Mouse (Mus musculus) lung, adult 18-20 months (tissue): ENCODE measurements around the gene Fbxo31.
"Not testable (repeated sequence)": the region's sequence is repeated elsewhere in the genome, so short reads cannot be mapped to it uniquely, and the experiment has no call there.

Experiments used
- DNase-seq, 2 experiments: peaks; one replicate each; pipeline ENCODE4 v3.0.0; 2022; ENCODE audit warnings: mixed read lengths in 2 of 2

Fbxo31 gene

DNA sequence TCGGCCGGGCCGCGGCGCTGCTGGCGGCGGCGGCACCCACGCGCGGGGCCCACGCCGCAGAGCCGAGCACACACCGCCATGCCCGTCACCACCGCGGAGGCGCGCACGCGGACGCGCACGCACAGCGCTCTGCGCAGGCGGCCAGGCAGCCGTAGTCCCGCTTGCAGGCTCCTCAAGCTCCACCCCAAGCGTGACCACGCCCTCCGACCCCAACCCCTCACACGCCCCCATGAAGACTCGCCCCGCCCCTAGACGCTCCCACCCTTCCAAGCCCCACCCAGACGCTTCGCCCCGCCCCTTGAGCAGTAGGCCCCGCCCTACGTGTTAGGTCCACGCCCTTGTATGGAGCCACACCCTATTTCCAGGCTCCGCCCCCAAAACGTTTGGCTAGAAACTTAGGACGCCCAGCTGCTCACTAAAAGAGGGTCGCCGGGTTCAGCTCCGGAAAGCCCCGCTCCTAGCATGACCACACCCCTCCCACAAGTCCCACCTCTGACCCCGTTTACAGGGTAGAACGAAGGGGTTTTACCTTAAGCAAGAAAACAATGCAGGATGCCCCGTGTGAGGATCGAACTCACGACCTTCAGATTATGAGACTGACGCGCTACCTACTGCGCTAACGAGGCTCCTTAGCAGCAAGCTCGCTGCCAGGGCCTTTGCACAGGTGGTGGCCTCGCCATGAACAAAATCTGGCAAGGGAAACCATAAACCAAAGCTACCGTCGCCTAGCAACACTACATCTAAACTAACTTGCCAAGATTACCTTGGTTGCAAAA lies at the start of gene Fbxo31:
Gene Fbxo31, minus strand, starts transcription at position 131 of the 776 bp plus-strand sequence.
- peak; percentile 91 to 93 for DNase-seq

DNA sequence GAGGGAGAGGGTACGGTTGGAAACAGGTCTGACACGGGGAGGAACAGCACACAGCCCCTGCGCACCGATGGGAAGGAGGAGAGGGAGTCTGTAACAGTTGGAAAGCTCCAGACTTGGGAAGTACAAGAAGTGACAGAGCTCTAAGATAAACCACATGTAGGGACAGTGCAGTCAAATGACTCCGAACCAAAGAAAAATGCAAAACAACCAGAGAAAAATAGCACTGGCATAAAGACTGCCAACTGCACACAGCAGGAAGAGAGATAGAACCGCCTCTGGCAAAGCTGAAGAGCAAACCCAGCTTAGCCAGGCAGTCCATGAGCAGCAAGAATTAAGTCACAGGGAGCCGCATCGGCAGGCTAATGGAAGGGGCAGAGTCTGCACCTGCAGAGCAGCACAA lies 44.4 kb upstream of the Fbxo31 start:
- DNase-seq = no peak

- DNase-seq = no peak
Observed at GRCm38 (mm10) chr8:121621879-121622278, 43.3 kb upstream of the Fbxo31 start.

DNA sequence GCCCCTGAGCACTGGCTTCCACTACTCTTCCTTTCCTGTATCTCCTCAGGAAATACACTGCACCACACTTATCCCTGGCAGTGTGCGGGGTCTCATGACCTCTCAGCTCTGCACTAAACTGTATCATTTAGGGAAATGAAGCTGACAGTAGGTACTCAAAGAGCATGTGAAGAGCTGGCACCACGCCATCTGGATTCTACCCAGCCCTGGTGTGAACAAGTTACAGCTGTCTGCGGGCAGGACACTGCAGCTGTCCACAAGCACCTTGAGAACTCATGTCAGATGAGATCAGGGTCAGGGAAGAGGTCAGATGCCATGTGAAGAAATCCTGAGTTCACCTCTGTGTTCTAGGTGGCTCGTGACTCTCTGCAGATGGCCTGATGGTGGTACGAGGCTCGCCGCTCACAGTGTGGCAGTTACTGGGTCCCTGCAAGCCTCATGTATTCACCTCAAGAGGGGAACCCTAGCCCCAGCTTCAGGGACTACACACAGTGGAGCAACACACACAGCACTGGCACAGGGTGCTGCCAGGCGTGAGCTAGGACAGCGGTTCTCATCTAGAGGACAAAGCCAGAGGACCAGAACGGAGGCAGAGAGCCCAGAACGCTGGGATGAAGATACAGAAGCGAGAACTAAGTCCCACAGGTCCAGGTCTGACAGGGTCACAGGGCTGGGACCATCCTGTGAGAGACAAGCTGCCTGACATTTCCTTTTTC lies 42.4 kb upstream of the Fbxo31 start:
- DNase-seq = peak; percentile 46 to 62

- DNase-seq = peak; percentile 84 to 91
Observed at GRCm38 (mm10) chr8:121619401-121619995, 40.9 kb upstream of the Fbxo31 start.

- DNase-seq = no peak
Observed at GRCm38 (mm10) chr8:121613419-121613818, 34.8 kb upstream of the Fbxo31 start.

DNA sequence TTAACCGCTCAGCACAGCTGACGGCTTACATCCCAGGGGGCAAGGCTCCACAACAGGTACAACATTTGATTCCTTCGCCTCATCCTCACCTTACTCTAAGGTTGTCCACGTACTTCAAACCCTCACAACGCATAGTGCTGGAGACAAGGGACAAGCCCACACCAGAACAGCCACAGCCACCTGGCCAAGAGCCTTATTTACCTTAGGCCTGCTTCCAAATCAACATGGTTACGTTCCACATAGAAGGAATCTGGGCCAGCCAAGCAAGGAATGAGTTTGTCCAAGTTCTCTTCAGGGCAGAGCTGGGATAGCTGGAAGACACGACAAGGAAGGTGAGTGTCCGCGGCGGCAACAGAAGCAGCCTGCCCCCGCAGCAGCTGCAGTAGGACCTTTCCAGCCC lies 31.3 kb upstream of the Fbxo31 start:
- no peak for DNase-seq

DNA sequence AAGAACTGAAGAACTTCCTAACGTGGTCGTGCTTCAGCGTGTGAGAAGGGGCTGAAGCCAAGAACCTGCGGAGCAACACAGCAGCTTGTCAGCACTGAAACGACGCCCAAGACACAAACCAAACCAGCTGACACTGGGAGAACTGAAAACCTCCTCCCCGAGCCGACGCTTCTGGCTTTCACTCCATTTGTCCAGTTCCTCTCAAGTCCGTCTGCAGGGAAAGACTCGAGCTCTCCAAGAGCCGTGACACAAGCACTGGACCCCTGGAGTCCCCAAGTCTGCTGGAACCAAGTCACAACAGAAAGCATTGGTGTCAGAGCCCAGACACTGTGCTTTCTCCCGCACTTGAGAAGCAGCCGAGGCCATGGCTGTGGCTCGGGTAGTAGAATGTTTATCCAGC lies 30.6 kb upstream of the Fbxo31 start:
- DNase-seq = no peak

DNA sequence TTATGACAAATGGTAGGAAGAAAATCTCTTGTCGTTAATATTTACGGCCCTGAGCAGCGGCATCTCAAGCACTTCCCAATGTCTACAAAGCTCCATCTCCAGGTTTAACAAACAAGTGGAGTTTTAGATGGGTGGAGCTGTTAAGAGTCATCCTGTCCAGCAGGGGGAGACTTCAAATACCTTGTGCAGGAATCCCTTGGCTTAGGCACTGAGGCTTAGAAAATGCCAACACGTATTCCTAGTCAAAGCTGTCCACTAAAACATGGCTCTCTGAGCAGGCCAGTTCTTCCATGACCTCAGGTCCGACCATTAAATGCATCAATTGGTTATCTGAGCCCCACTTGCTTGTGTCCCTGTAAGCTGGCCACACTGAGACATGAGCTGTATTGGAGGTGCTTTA lies 29.1 kb upstream of the Fbxo31 start:
- no peak for DNase-seq

DNA sequence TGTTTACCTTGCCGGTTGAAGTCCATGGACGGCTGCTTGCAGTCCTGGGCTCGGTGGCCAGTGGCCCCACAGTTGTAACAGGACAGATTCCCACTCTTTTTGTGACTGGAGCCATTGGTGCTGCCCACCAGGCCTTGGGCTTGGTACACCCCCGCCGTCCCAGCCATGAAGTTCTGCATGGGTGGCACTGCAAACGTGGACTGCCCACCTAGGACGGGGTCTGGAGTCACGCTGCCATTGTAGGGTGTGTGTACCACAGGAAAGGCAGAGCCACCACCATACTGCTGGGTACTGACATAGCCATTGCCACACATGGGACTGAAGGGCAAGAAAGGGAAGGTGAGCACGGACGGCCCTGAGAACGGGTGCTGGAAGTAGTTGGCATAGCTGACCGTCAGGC lies 25.2 kb upstream of the Fbxo31 start:
- DNase-seq = no peak

DNA sequence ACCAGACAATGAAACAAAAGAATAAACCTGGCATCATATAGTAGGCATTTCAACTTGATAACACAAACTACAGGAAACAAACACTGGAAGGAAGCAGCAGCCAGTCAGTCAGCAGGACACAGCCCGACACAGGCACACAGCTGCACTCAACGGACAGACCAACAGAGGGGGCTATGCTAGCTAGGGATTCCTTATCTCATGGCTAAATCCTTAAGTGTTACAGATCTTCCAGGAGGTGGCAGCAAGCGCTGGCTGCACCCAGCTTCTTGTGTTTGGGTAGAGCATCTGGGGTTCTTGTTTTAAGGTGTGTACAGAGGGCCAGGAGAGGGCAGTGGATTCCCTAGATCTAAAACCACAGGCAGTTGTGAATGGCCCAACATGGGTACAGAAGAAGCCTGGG lies 24.3 kb upstream of the Fbxo31 start:
- DNase-seq = peak; percentile 79 to 87

GRCm38 (mm10) chr8:121602411-121602810 lies 23.8 kb upstream of the Fbxo31 start:
- DNase-seq = no peak

GRCm38 (mm10) chr8:121599842-121600241 lies 21.2 kb upstream of the Fbxo31 start:
- DNase-seq = no peak

- DNase-seq = peak; percentile 83 to 88
Observed at GRCm38 (mm10) chr8:121598892-121599291, 20.3 kb upstream of the Fbxo31 start.

GRCm38 (mm10) chr8:121598190-121598589 lies 19.6 kb upstream of the Fbxo31 start:
- DNase-seq = no peak

- not testable (repeated sequence) for DNase-seq
Observed at GRCm38 (mm10) chr8:121597492-121597891, 18.9 kb upstream of the Fbxo31 start.

GRCm38 (mm10) chr8:121593983-121594382 lies 15.4 kb upstream of the Fbxo31 start:
- DNase-seq = peak in 1 of 2 experiments; percentile 68

- DNase-seq = no peak
Observed at GRCm38 (mm10) chr8:121593293-121593692, 14.7 kb upstream of the Fbxo31 start.

- peak; percentile 49 to 73 for DNase-seq
Observed at GRCm38 (mm10) chr8:121591178-121592066, 12.8 kb upstream of the Fbxo31 start.

GRCm38 (mm10) chr8:121590203-121591177 lies 11.9 kb upstream of the Fbxo31 start, which contains the start of gene Map1lc3b:
Gene Map1lc3b, plus strand, starts transcription at chr8:121590361.
- peak; percentile 93 for DNase-seq

DNA sequence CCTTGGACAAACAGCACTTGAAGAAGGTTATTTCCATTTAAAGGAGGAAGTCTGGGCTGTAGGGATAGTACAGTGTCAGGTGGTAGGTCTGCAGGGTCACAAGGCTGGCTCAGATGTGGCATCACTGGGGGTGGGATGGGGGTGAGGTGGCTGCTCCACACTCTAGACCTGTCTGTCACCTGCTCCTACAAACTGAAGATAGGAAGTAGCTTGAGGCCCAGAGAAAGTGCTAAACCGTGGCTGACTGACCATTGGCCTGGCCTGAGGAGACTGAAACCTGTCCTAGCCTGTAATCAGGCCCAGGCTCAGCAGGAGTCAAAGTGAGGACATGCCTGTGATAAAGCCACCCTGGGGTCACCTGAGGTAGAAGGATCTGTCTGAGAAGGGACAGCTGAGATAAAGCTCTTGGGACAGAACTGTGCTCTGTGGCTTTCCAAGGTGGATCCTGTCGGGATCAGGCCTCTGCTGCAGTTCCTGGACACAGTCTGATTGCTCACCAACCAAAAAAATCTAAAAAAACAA lies 10.7 kb upstream of the Fbxo31 start:
- no peak for DNase-seq
